Mouse (Mus musculus): ENCODE data around the gene Armc2.

Gene Armc2

GRCm38 (mm10) chr10:42021536-42021935 lies 3.3 kb upstream of the Armc2 start:
- DNase-seq (ENCODE audit: low read depth, low spot score): no peak

- DNase-seq (ENCODE audit: low read depth, low spot score): no peak
Measured at GRCm38 (mm10) chr10:42014086-42014485, 4.2 kb downstream of the Armc2 start.

- no peak for DNase-seq (ENCODE audit: low read depth, low spot score)
Measured at GRCm38 (mm10) chr10:42010761-42011435, 7.3 kb downstream of the Armc2 start.

- no peak for DNase-seq (ENCODE audit: low read depth, low spot score)
Measured at GRCm38 (mm10) chr10:42005259-42005658, 13.0 kb downstream of the Armc2 start.

GRCm38 (mm10) chr10:42004690-42005089 lies 13.6 kb downstream of the Armc2 start:
- DNase-seq (ENCODE audit: low read depth, low spot score): no peak

GRCm38 (mm10) chr10:42004056-42004455 lies 14.2 kb downstream of the Armc2 start:
- no peak for DNase-seq (ENCODE audit: low read depth, low spot score)

GRCm38 (mm10) chr10:42003576-42003975 lies 14.7 kb downstream of the Armc2 start:
- DNase-seq (ENCODE audit: low read depth, low spot score): no peak

GRCm38 (mm10) chr10:42002436-42002835 lies 15.8 kb downstream of the Armc2 start:
- no peak for DNase-seq (ENCODE audit: low read depth, low spot score)

GRCm38 (mm10) chr10:42001260-42001659 lies 17.0 kb downstream of the Armc2 start:
- DNase-seq (ENCODE audit: low read depth, low spot score): no peak

- no peak for DNase-seq (ENCODE audit: low read depth, low spot score)
Measured at GRCm38 (mm10) chr10:41997691-41998178, 20.5 kb downstream of the Armc2 start.

- DNase-seq (ENCODE audit: low read depth, low spot score): no peak
Measured at GRCm38 (mm10) chr10:41996157-41996556, 22.1 kb downstream of the Armc2 start.

GRCm38 (mm10) chr10:41995051-41995450 lies 23.2 kb downstream of the Armc2 start:
- DNase-seq (ENCODE audit: low read depth, low spot score): no peak

GRCm38 (mm10) chr10:41994578-41994977 lies 23.7 kb downstream of the Armc2 start:
- no peak for DNase-seq (ENCODE audit: low read depth, low spot score)

GRCm38 (mm10) chr10:41992059-41992440 lies 26.2 kb downstream of the Armc2 start:
- no peak for DNase-seq (ENCODE audit: low read depth, low spot score)

GRCm38 (mm10) chr10:41991364-41992058 lies 26.7 kb downstream of the Armc2 start:
- no peak for DNase-seq (ENCODE audit: low read depth, low spot score)

GRCm38 (mm10) chr10:41990896-41991295 lies 27.3 kb downstream of the Armc2 start:
- DNase-seq (ENCODE audit: low read depth, low spot score): no peak

- no peak for DNase-seq (ENCODE audit: low read depth, low spot score)
Measured at GRCm38 (mm10) chr10:41988930-41989329, 29.3 kb downstream of the Armc2 start.

GRCm38 (mm10) chr10:41986126-41986525 lies 32.1 kb downstream of the Armc2 start:
- DNase-seq (ENCODE audit: low read depth, low spot score): no peak

- peak; percentile 29 for DNase-seq (ENCODE audit: low read depth, low spot score)
Measured at GRCm38 (mm10) chr10:41984221-41984620, 34.0 kb downstream of the Armc2 start.

- DNase-seq (ENCODE audit: low read depth, low spot score): no peak
Measured at GRCm38 (mm10) chr10:41982821-41983220, 35.4 kb downstream of the Armc2 start.

GRCm38 (mm10) chr10:41980772-41981383 lies 37.4 kb downstream of the Armc2 start:
- peak; percentile 77 for DNase-seq (ENCODE audit: low read depth, low spot score)

- DNase-seq (ENCODE audit: low read depth, low spot score): peak; percentile 26
Measured at GRCm38 (mm10) chr10:41978403-41979234, 39.6 kb downstream of the Armc2 start.
